Mouse (Mus musculus) embryo, embryonic 10 days (tissue): Measurements from ENCODE around the gene Nos2.
"Not testable (repeated sequence)": the region's sequence is repeated elsewhere in the genome, so short reads cannot be mapped to it uniquely, and the experiment has no call there.

ENCODE experiments used
- DNase-seq: peaks from one replicate; pipeline ENCODE4 v3.0.0-alpha.2; 2015; ENCODE audit warnings: low spot score

Nos2 gene

DNA sequence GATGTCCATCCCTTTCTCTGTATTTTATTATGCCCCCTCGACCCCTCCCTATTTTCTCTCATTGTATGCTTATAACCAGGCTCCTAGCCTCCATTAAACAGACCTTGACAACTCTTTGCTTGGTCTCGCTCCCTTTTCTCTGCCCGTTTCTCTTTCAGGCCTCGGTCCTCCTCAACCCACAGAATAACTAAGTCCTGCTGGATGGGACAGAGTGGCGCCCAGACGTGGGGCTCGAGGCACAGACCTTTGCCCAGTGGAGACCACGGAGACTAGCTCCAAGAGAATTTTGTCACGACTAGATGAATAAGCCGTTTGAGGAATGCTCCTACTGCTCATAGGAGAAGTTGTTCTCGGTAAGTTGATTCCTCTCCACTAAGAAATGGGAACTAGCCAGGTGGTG is 68.6 kb downstream of the Nos2 start:
- DNase-seq: not testable (repeated sequence)

DNA sequence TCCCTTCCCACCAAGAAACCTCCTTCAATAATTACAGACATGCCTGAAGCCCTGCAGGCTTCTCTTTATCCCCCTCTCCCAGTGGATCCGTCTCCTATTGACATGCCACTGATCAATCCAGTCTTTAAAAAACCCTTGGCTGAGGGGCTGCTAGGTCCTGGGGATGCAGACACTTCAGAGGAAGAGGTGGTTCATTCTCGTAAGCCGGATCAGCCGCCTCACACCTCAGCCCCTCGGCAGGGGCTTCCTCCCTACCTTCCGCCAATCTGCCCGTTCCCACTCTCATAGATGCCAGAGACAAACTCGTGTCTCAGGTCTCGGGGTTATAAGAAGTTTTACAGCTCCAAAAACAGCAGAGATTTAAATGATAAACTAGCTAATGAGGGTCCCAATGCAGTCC is 69.5 kb downstream of the Nos2 start:
- no peak for DNase-seq

- not testable (repeated sequence) for DNase-seq
Measured at GRCm38 (mm10) chr11:78990875-78991543, 70.4 kb downstream of the Nos2 start.

GRCm38 (mm10) chr11:78999118-78999517 is 78.5 kb downstream of the Nos2 start:
- DNase-seq: no peak

DNA sequence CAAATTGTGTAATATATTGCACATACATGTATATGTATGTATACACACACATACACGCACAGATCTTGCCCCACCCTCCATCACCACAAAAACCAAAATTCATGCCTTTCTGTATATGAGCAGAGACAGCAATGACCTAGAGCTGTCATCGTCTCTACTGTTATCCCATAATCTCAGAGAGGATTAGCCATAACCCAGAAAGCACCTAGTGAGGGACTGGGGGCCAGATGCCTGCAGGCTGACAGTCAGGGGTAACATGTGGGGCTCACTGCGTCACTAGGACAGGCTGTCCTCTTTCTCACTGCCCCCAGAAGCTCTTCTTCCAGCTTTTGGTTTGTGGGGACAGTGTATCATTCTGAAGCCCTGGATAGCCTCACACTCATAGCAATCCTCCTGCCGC is 81.3 kb downstream of the Nos2 start:
- DNase-seq: no peak

GRCm38 (mm10) chr11:79002551-79002951 is 82.0 kb downstream of the Nos2 start:
- no peak for DNase-seq

DNA sequence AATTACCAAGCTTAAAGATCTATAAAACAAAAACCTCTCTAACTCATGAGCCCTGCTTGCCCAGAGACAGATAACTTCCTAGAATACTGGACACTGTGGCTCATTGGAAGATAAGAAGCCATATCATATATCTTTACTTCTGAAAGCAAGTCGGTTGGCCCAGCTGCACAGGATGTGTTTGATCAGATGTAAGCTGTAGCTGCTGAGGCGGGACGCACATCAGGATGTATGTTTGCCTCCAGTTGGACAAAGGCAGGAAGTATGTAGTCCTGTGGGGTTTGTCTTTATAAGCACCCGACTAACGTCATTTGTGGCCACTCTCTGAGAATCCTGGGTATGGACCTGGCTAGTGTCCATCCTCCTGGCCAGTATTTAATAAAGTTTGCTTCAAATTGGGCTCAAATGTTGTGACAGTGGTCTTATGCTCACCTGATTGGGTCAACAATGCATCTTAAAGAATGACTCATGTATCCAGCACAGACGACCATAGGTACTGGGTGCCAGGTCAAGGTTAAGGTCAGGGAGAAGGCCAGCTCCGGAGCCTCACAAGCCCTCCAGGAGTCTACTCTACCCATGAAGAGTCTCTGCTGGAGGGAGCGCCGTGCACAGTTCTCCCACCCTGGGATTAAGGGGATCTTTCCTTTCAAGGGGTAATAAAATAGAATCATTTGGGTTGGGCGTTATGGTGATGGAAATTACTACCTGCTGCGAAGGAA is 82.6 kb downstream of the Nos2 start:
- DNase-seq: peak; percentile 39

DNA sequence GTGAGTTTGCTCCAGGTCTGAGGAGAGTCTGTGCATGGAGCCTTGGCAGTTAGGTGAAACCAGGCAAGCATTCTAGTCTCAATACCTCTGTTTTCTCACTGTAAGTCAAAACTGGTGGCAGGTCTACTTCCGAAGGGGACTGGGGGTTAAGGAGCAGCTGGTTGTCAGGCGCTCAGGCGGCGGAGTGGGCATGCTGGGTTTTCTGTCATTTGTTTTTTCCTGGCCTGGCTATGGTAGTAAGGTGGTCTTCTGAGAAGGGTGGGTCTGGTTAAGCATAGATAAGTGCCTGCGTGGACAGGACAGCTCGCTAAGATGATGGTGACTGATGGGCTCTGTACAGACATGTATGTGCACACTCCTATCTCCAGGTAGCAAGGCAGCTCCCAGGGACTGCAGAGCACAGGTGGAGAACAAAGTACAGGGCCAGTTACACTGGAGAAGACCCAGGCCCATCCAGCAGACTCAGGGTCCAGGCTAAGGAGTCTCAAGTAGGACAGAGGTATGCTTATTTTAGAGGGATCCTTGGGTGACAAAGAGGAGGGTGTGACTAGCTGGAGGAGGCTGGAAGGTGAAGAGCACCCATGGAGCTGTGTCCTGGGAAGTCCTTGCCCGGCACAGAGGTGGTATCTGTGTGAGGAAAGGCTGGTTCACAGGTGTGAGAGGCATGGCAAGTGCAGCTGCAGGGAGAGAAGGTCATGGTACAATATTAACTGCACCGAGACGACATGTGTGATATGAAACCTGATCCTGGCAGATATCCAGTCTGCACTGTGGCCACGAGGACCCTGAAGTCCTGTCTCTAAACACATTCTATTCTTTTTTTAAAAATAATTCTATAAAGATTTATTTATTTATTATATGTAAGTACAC is 83.4 kb downstream of the Nos2 start:
- DNase-seq: no peak

- DNase-seq: no peak
Measured at GRCm38 (mm10) chr11:79005578-79006394, 85.2 kb downstream of the Nos2 start.

DNA sequence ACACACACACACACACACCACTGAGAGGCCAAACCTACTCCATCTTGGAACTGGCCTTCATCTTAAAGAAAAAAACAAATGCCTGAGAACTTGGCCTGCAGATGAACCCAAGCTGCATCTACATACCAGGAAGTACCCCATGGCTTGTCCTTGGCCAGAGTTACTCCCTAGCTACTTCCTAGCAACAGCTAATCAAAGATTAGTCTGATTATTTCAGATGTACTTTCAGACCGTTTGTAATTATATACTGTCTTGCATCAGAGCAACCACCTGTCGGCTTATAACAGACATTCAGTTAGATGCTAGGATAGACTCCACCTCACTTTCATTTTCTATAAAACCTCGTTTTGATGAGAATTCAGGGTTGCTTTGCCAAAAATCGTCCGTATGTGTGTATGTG is 85.8 kb downstream of the Nos2 start:
- DNase-seq: no peak

DNA sequence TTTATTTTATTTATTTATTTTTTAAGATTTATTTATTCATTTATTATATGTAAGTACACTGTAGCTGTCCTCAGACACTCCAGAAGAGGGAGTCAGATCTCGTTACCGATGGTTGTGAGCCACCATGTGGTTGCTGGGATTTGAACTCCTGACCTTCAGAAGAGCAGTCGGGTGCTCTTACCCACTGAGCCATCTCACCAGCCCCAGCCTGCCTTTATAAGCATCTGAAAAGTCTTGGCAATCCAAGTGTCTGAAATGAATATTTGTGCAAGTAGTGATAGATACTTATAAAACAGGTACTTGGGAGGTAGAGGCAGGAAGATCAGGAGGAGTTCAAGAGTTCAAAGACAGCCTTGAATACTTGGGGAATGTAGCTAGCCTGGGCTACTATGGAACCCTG is 86.8 kb downstream of the Nos2 start:
- not testable (repeated sequence) for DNase-seq

GRCm38 (mm10) chr11:79008007-79008775 is 87.6 kb downstream of the Nos2 start:
- no peak for DNase-seq

- DNase-seq: no peak
Measured at GRCm38 (mm10) chr11:79008891-79009290, 88.3 kb downstream of the Nos2 start.
